Mouse (Mus musculus): ENCODE results near the gene D330045A20Rik. TPM values are rescaled to one million over a fixed set of nuclear protein-coding genes. Genes with fewer than 3 reads are reported as not detected.
"Not testable (repeated sequence)": the region's sequence is repeated elsewhere in the genome, so short reads cannot be mapped to it uniquely, and the experiment has no call there.

D330045A20Rik gene
- total RNA-seq, 4 experiments from 2014 or later, result 0.13 to 0.51 TPM; not detected in 2

GRCm38 (mm10) chrX:139570054-139570453, 89.9 kb downstream of the D330045A20Rik start:
- no peak for DNase-seq (ENCODE audit: low spot score in 2 of 2)

- no peak for DNase-seq (ENCODE audit: low spot score in 2 of 2)
Observed at GRCm38 (mm10) chrX:139578649-139579278, 98.6 kb downstream of the D330045A20Rik start.

GRCm38 (mm10) chrX:139583616-139584015, 103.4 kb downstream of the D330045A20Rik start:
- DNase-seq (ENCODE audit: low spot score in 2 of 2), result peak; percentile 2 to 10

- not testable (repeated sequence) for DNase-seq (ENCODE audit: low spot score in 2 of 2)
Observed at GRCm38 (mm10) chrX:139586676-139587075, 106.5 kb downstream of the D330045A20Rik start.

- DNase-seq (ENCODE audit: low spot score in 2 of 2), result no peak
Observed at GRCm38 (mm10) chrX:139596404-139596803, 116.2 kb downstream of the D330045A20Rik start.

Other genes starting within 250 kb of the D330045A20Rik start
- not detected for gene Trap1a, start 146.7 kb upstream of the D330045A20Rik start, total RNA-seq (2022)
- 10 to 100 TPM; 17.6 to 25.6 (median 23.8) TPM for gene Rnf128, start 82.9 kb downstream of the D330045A20Rik start, total RNA-seq (2022)
- 1 to 10 TPM; 3.3 to 6.1 (median 5.0) TPM for gene Tbc1d8b, start 204.6 kb downstream of the D330045A20Rik start, total RNA-seq (2022)
- not detected for gene Gm15013, start 234.1 kb downstream of the D330045A20Rik start, total RNA-seq (2022)

All from gastrocnemius, adult 8-10 months (tissue).